Mouse (Mus musculus): ENCODE data around the gene Kmt2e. TPM values are rescaled to one million over a fixed set of nuclear protein-coding genes. Genes with fewer than 3 reads are reported as not detected.
"Not testable (repeated sequence)": the region's sequence is repeated elsewhere in the genome, so short reads cannot be mapped to it uniquely, and the experiment has no call there.

Kmt2e gene
- total and polyA plus RNA-seq, 3 experiments = 7.2 to 29.7 (median 21.3) TPM

- peaks cover 0 to 10% of the 10 kb centered on the region in 2 experiments; a peak in 2 of 4 replicates for H3K4me1 ChIP-seq (ENCODE audit: control insufficient read depth in 1 of 2, insufficient read depth in 2 of 2)
- H3K4me2 ChIP-seq (ENCODE audit: insufficient read depth, low read depth, poor library complexity, severe bottlenecking) = no peak overlapping the region
- TF ChIP-seq MAZ (IDR thresholded peaks at IDR 0.05; ENCODE audit: low read depth, low read length) = no peak
- TF ChIP-seq USF2 (conservative IDR thresholded peaks at IDR 0.05; ENCODE audit: low read depth, low read length) = no peak
- no peak for TF ChIP-seq CHD2 (IDR thresholded peaks at IDR 0.05; ENCODE audit: low read length)
- no peak for TF ChIP-seq ETS1 (conservative IDR thresholded peaks at IDR 0.05; ENCODE audit: low read depth, low read length)
- TF ChIP-seq JUN (IDR thresholded peaks at IDR 0.05; ENCODE audit: insufficient read depth, low read depth, low read length) = no peak
- no peak for TF ChIP-seq MAFK (IDR thresholded peaks at IDR 0.05; ENCODE audit: insufficient replicate concordance, low read length)
- TF ChIP-seq NRF1 (IDR thresholded peaks at IDR 0.05; ENCODE audit: low read depth, low read length) = no peak
- no peak for TF ChIP-seq USF1 (IDR thresholded peaks at IDR 0.05; ENCODE audit: low read depth, low read length)
- no peak for TF ChIP-seq CTCF (conservative IDR thresholded peaks at IDR 0.05 in 1 of 2, IDR thresholded peaks at IDR 0.05 in 1 of 2; ENCODE audit: low read depth in 2 of 2, low read length in 2 of 2)
- no peak for TF ChIP-seq ELF1 (IDR thresholded peaks at IDR 0.05; ENCODE audit: low read depth, low read length)
- TF ChIP-seq TBP (conservative IDR thresholded peaks at IDR 0.05; ENCODE audit: low read depth, low read length) = no peak
- no peak for DNase-seq (ENCODE audit: extremely low read depth)
- no peaks in the 10 kb centered on the region for H3K27me3 ChIP-seq (replicated peaks)
- H3K79me2 ChIP-seq (replicated peaks; ENCODE audit: control insufficient read depth, extremely low read depth, insufficient read depth, poor library complexity, severe bottlenecking) = no peaks in the 10 kb centered on the region
- in situ Hi-C loops (cut with MboI; ENCODE audit: low pct_ligation_motif_present, low pct_unique_long_range_greater_than_20kb, low sequenced_read_pairs) = no loop called here
- H3K9me3 ChIP-seq (replicated peaks; ENCODE audit: low read length) = no peaks in the 10 kb centered on the region
- peaks cover 36 to 70% of the 10 kb centered on the region in 2 experiments for H3K36me3 ChIP-seq (replicated peaks in 1 of 2; ENCODE audit: control insufficient read depth in 1 of 2, insufficient read depth in 1 of 2, low read length in 1 of 2)
- dilution Hi-C loops (cut with MboI; ENCODE audit: extremely low pct_ligation_motif_present, extremely low pct_unique_long_range_greater_than_20kb, low sequenced_read_pairs) = no loop called here
- no peak overlapping the region for H3K9ac ChIP-seq (ENCODE audit: insufficient read depth, low read depth)
- no peak overlapping the region for H3K4me3 ChIP-seq (replicated peaks in 1 of 3; ENCODE audit: low read depth in 2 of 3, low read length in 2 of 3, poor library complexity in 1 of 3)
- no peak overlapping the region for H3K27ac ChIP-seq (ENCODE audit: insufficient read depth, low read depth)
These were observed 101.5 kb downstream of the Kmt2e start for GRCm38 (mm10) chr5:23535692-23536091.

GRCm38 (mm10) chr5:23551687-23552086, 117.4 kb downstream of the Kmt2e start:
- in situ Hi-C loops (cut with MboI; ENCODE audit: low pct_ligation_motif_present, low pct_unique_long_range_greater_than_20kb, low sequenced_read_pairs) = no loop called here

DNA sequence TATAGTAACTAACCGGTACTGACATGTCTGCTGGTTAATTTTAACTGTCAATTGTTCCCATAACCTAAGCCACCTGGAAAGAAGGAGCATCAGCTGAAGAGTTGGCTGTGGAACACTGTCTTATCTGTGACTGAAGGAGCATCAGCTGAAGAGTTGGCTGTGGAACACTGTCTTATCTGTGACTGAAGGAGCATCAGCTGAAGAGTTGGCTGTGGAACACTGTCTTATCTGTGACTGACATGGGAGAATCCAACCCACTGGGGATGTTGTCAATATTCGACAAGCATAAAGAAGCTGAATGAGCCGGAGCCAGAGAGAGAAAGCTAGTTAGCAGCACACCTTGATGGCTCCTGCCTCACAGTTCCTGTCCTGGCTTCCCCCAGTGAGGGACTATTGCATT, 119.1 kb downstream of the Kmt2e start:
- in situ Hi-C loops (cut with MboI; ENCODE audit: low pct_ligation_motif_present, low pct_unique_long_range_greater_than_20kb, low sequenced_read_pairs); H3K4me2 ChIP-seq (ENCODE audit: insufficient read depth, low read depth, poor library complexity, severe bottlenecking); H3K9ac ChIP-seq (ENCODE audit: insufficient read depth, low read depth): not testable (repeated sequence)

More at GRCm38 (mm10) chr5:23551687-23552086, 117.4 kb downstream of the Kmt2e start:
- H3K79me2 ChIP-seq (replicated peaks; ENCODE audit: control insufficient read depth, extremely low read depth, insufficient read depth, poor library complexity, severe bottlenecking) = 0 out of 2 replicates have a peak, but pooled peaks cover 3% of the 10 kb centered on the region
- H3K4me3 ChIP-seq (replicated peaks in 1 of 3; ENCODE audit: low read depth in 2 of 3, low read length in 2 of 3, poor library complexity in 1 of 3) = no peak overlapping the region
- no peaks in the 10 kb centered on the region for H3K27me3 ChIP-seq (replicated peaks)
- no peak overlapping the region for H3K4me2 ChIP-seq (ENCODE audit: insufficient read depth, low read depth, poor library complexity, severe bottlenecking)
- H3K36me3 ChIP-seq (replicated peaks in 1 of 2; ENCODE audit: control insufficient read depth in 1 of 2, insufficient read depth in 1 of 2, low read length in 1 of 2) = peaks cover 9 to 53% of the 10 kb centered on the region in 2 experiments
- no peaks in the 10 kb centered on the region for H3K9me3 ChIP-seq (replicated peaks; ENCODE audit: low read length)
- H3K4me1 ChIP-seq (ENCODE audit: control insufficient read depth in 1 of 2, insufficient read depth in 2 of 2) = no peaks in the 10 kb centered on the region
- no peak overlapping the region for H3K9ac ChIP-seq (ENCODE audit: insufficient read depth, low read depth)
- DNase-seq (ENCODE audit: extremely low read depth) = no peak
- dilution Hi-C loops (cut with MboI; ENCODE audit: extremely low pct_ligation_motif_present, extremely low pct_unique_long_range_greater_than_20kb, low sequenced_read_pairs) = no loop called here
- TF ChIP-seq EP300 (IDR thresholded peaks at IDR 0.05; ENCODE audit: low read length) = no peak
- TF ChIP-seq USF2 (conservative IDR thresholded peaks at IDR 0.05; ENCODE audit: low read depth, low read length) = no peak
- TF ChIP-seq UBTF (IDR thresholded peaks at IDR 0.05; ENCODE audit: low read depth, low read length) = no peak
- H3K27ac ChIP-seq (ENCODE audit: insufficient read depth, low read depth) = no peak overlapping the region

More for the DNA sequence above, 119.1 kb downstream of the Kmt2e start:
- H3K4me3 ChIP-seq (replicated peaks in 1 of 3; ENCODE audit: low read depth in 2 of 3, low read length in 2 of 3, poor library complexity in 1 of 3); H3K9me3 ChIP-seq (replicated peaks; ENCODE audit: low read length); H3K27me3 ChIP-seq (replicated peaks); H3K4me1 ChIP-seq (ENCODE audit: control insufficient read depth in 1 of 2, insufficient read depth in 2 of 2); H3K27ac ChIP-seq (ENCODE audit: insufficient read depth, low read depth); H3K79me2 ChIP-seq (replicated peaks; ENCODE audit: control insufficient read depth, extremely low read depth, insufficient read depth, poor library complexity, severe bottlenecking); dilution Hi-C loops (cut with MboI; ENCODE audit: extremely low pct_ligation_motif_present, extremely low pct_unique_long_range_greater_than_20kb, low sequenced_read_pairs); DNase-seq (ENCODE audit: extremely low read depth): not testable (repeated sequence)
- peaks cover 8 to 51% of the 10 kb centered on the region in 2 experiments for H3K36me3 ChIP-seq (replicated peaks in 1 of 2; ENCODE audit: control insufficient read depth in 1 of 2, insufficient read depth in 1 of 2, low read length in 1 of 2)

Measured in CH12.LX (cell line).